Comparison of ENCODE assay signal across 8 mouse cellular contexts in the genomic region with DNA sequence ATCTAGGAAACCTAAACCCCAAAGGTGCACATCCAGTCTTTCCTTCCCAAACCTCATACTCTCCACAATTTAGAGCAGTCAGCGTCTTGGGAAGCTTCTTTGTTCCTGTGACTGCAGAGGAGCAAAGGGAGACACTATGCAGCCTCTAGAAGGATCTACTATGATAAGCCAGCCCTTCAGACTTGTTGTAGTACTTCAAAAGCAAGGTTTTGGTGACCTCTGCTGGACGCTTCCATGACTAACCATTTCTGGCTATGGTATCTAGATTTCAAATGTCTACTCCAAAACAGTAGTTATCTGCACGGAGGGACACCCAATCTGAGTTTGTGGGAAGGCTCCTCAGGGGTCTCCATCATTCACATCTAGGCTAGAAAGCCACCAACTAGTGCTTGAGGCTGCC. TPM values are rescaled to one million over a fixed set of nuclear protein-coding genes. Genes with fewer than 3 reads are reported as not detected.
DNase-seq lines count a peak whose midpoint lies in the region; ATAC-seq and TF ChIP-seq lines count a peak whose summit lies in the region.

No protein-coding gene starts in this region.

- TF ChIP-seq EP300 in MEL (IDR thresholded peaks at IDR 0.05; ENCODE audit: low read depth in 1 of 2, low read length in 2 of 2), result no peak

- H3K4me3 ChIP-seq in hindbrain, embryonic 10.5 days, result no peak overlapping the region
- H3K4me3 ChIP-seq in hindbrain, embryonic 13.5 days, result no peak overlapping the region
- no peak overlapping the region for H3K4me3 ChIP-seq in MEL (ENCODE audit: control insufficient read depth in 1 of 2, insufficient read depth in 1 of 2, low read depth in 2 of 2, low read length in 2 of 2)

- H3K79me2 ChIP-seq in MEL (ENCODE audit: control insufficient read depth, insufficient read depth, low read length, poor library complexity), result no peaks in the 10 kb centered on the region

- peak; percentile 61 for DNase-seq in hindbrain, embryonic 10.5 days (ENCODE audit: low spot score)
- peak; percentile 55 for DNase-seq in MEL (ENCODE audit: low read depth, low spot score)
- peak; percentile 45 to 50 for DNase-seq in heart, postnatal 36 days
- DNase-seq in left cerebral cortex, adult 11 months (ENCODE audit: low spot score), result peak; percentile 15
- peak; percentile 29 for DNase-seq in naive thymus-derived CD4-positive, alpha-beta T cell, adult 2 months (ENCODE audit: low read depth)

- TF ChIP-seq RAD21 in MEL (IDR thresholded peaks at IDR 0.05; ENCODE audit: low read depth, low read length), result peak; percentile 78

- no peaks in the 10 kb centered on the region for H3K27me3 ChIP-seq in hindbrain, embryonic 10.5 days (ENCODE audit: insufficient read depth, poor library complexity, severe bottlenecking)
- no peaks in the 10 kb centered on the region for H3K27me3 ChIP-seq in hindbrain, embryonic 13.5 days
- no peaks in the 10 kb centered on the region for H3K27me3 ChIP-seq in MEL (ENCODE audit: control insufficient read depth in 1 of 2, insufficient read depth in 2 of 2, low read length in 2 of 2)

- TF ChIP-seq POLR2A in MEL (IDR thresholded peaks at IDR 0.05; ENCODE audit: control insufficient read depth in 1 of 2, insufficient read depth in 1 of 2, low read depth in 1 of 2, low read length in 2 of 2, poor library complexity in 1 of 2), result no peak

- TF ChIP-seq CTCF in MEL (IDR thresholded peaks at IDR 0.05 in 2 of 3, conservative IDR thresholded peaks at IDR 0.05 in 1 of 3; ENCODE audit: control insufficient read depth in 1 of 3, insufficient read depth in 1 of 3, low read depth in 2 of 3, low read length in 3 of 3, poor library complexity in 1 of 3, severe bottlenecking in 1 of 3), result peak in 2 of 3 experiments; percentile 25 to 74; a peak in 3 of 6 replicates

- H3K4me1 ChIP-seq in hindbrain, embryonic 10.5 days (replicated peaks), result 0 out of 2 replicates have a peak, but pooled peaks cover 3% of the 10 kb centered on the region
- H3K4me1 ChIP-seq in hindbrain, embryonic 13.5 days (replicated peaks), result no peaks in the 10 kb centered on the region
- no peaks in the 10 kb centered on the region for H3K4me1 ChIP-seq in MEL (ENCODE audit: control insufficient read depth in 1 of 2, insufficient read depth in 2 of 2, low read length in 2 of 2)

- H3K9me3 ChIP-seq in hindbrain, embryonic 10.5 days, result peaks cover 14% of the 10 kb centered on the region
- H3K9me3 ChIP-seq in hindbrain, embryonic 13.5 days, result no peaks in the 10 kb centered on the region
- no peaks in the 10 kb centered on the region for H3K9me3 ChIP-seq in MEL (replicated peaks; ENCODE audit: insufficient read depth, low read length)

- WGBS in hindbrain, embryonic 10.5 days, result 14% methylated on average over 3 of the region's 3 CpGs
- 15% methylated on average over 3 of the region's 3 CpGs for WGBS in hindbrain, embryonic 13.5 days

- intact Hi-C loops in heart, postnatal 36 days (cut with DNase I), result loop anchor here (1.0 to 5.0 kb wide), 4 partner anchors 153 to 359 kb away; no protein-coding TSS in a partner anchor

- ATAC-seq in hindbrain, embryonic 13.5 days (ENCODE audit: low FRiP score), result no peak
- peak; percentile 70 for ATAC-seq in common myeloid progenitor, adult 5-6 weeks (replicated peaks; ENCODE audit: low read depth, poor library complexity, severe bottlenecking)
- no peak for ATAC-seq in inflammation-experienced regulatory T-cells, adult 6 months

- no peaks in the 10 kb centered on the region for H3K36me3 ChIP-seq in hindbrain, embryonic 10.5 days
- no peaks in the 10 kb centered on the region for H3K36me3 ChIP-seq in hindbrain, embryonic 13.5 days
- H3K36me3 ChIP-seq in MEL (ENCODE audit: control insufficient read depth in 1 of 2, insufficient read depth in 2 of 2, low read length in 2 of 2), result no peaks in the 10 kb centered on the region

- no peak overlapping the region for H3K4me2 ChIP-seq in hindbrain, embryonic 13.5 days

- peak overlapping the region; percentile 45; the same call in 1 of the 2 replicates for H3K27ac ChIP-seq in hindbrain, embryonic 10.5 days
- no peak overlapping the region for H3K27ac ChIP-seq in hindbrain, embryonic 13.5 days
- H3K27ac ChIP-seq in MEL (ENCODE audit: control insufficient read depth, low read depth, low read length), result no peak overlapping the region

- no peak overlapping the region for H3K9ac ChIP-seq in hindbrain, embryonic 13.5 days
- H3K9ac ChIP-seq in MEL (ENCODE audit: control insufficient read depth, low read depth, low read length, poor library complexity, severe bottlenecking), result no peak overlapping the region

TF ChIP-seq in MEL, 35 proteins besides CTCF, POLR2A, EP300 and RAD21:
- TF ChIP-seq CHD1 (IDR thresholded peaks at IDR 0.05; ENCODE audit: low read depth, low read length) (no peak), POLR2AphosphoS2 (IDR thresholded peaks at IDR 0.05; ENCODE audit: low read length) (no peak), SMC3 (IDR thresholded peaks at IDR 0.05; ENCODE audit: low read depth, low read length) (peak; percentile 77), USF2 (IDR thresholded peaks at IDR 0.05; ENCODE audit: borderline replicate concordance in 1 of 2, insufficient read depth in 1 of 2, low read depth in 1 of 2, low read length in 2 of 2) (no peak), ZC3H11A (IDR thresholded peaks at IDR 0.05; ENCODE audit: low read depth, low read length) (peak; percentile 66)

RNA-seq across cellular contexts. Expression of a gene that starts 5.9 kb away (rescaled TPM):
- not detected in 2 replicates for polyA plus RNA-seq in hindbrain, embryonic 10.5 days (2016; fragmentation: Nextera tagmentation; extraction: Ambion mirVana)
- polyA plus RNA-seq in hindbrain, embryonic 13.5 days (2015; fragmentation: Nextera tagmentation; extraction: Ambion mirVana), result not detected in 2 replicates
- total RNA-seq in MEL (2012; rRNA removed), result not detected in 2 replicates
- polyA plus RNA-seq in MEL (2012; ENCODE audit: insufficient read depth in 1 of 2, insufficient read length in 2 of 2, low read depth in 1 of 2, low replicate concordance in 2 of 2, missing spikeins in 1 of 2), result not detected
- not detected in 2 replicates for total RNA-seq in common myeloid progenitor, adult 5-6 weeks (2017)
- under 1 TPM in 1 of 2 experiments, not detected in 1; 0.08 TPM for total RNA-seq in heart, postnatal 36 days (2021)
- not detected for polyA plus RNA-seq in inflammation-experienced regulatory T-cells, adult 6 months (2017; shearing (Covaris generic))

RNA-seq across cellular contexts. Expression of a gene that starts 9.0 kb away (rescaled TPM):
- polyA plus RNA-seq in hindbrain, embryonic 10.5 days (2016; fragmentation: Nextera tagmentation; extraction: Ambion mirVana), result 219 and 247 TPM in 2 replicates
- 179 and 205 TPM in 2 replicates for polyA plus RNA-seq in hindbrain, embryonic 13.5 days (2015; fragmentation: Nextera tagmentation; extraction: Ambion mirVana)
- not detected in 2 replicates for total RNA-seq in MEL (2012; rRNA removed)
- polyA plus RNA-seq in MEL (2012; ENCODE audit: insufficient read depth in 1 of 2, insufficient read length in 2 of 2, low read depth in 1 of 2, low replicate concordance in 2 of 2, missing spikeins in 1 of 2), result not detected
- not detected in 2 replicates for total RNA-seq in common myeloid progenitor, adult 5-6 weeks (2017)
- total RNA-seq in heart, postnatal 36 days (2021), result 10 to 100 TPM; 78.1 to 89.2 TPM
- polyA plus RNA-seq in inflammation-experienced regulatory T-cells, adult 6 months (2017; shearing (Covaris generic)), result under 1 TPM in 2 of 3 experiments, not detected in 1; 0.19 to 0.26 TPM

Comparison
In these comparisons a context has a peak if more than half of its experiments do, and no peak if none do; other contexts are left out.
1. RNA of a gene that starts 9.0 kb away (polyA plus RNA-seq): 219 to 247 TPM in hindbrain, embryonic 10.5 days and 179 to 205 TPM in hindbrain, embryonic 13.5 days; 0.19 to 0.26 TPM in inflammation-experienced regulatory T-cells, adult 6 months and not detected in MEL; every median in the first group is over 100 times any median in the second.
2. Peak in every context shown above with its lines, with median percentiles within 50 percentile points of each other: DNase-seq.